Mouse (Mus musculus) cerebellum, postnatal 10 days (tissue): ENCODE results near the gene Map3k5.
A peak's percentile ranks its signal among the peaks of the same experiment; 100 is the strongest.

Experiments used
- DNase-seq, 2 experiments: peaks; one replicate each; pipeline ENCODE4 v3.0.0; 2021; ENCODE audit warnings: mixed read lengths in 2 of 2

Map3k5 gene

DNA sequence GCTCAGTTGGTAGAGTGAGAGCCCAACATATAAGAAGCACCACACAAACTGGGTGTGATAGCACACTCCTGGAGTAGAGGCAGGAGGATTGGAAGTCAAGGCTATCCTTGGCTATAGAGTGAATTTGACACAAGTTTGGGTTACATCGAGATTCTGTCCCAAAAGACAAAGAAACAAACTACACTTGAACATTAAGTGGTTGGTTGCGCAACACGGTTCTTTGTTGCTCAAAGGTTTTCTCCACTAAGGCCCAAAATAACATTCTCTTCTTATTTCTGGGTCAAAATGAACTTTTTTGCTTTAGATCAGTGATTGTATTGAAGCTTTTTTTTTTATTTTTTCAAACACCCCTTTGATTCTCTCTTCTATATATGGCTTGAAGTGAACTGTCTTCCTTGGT is 75.7 kb downstream of the Map3k5 start:
- DNase-seq, result no peak

DNA sequence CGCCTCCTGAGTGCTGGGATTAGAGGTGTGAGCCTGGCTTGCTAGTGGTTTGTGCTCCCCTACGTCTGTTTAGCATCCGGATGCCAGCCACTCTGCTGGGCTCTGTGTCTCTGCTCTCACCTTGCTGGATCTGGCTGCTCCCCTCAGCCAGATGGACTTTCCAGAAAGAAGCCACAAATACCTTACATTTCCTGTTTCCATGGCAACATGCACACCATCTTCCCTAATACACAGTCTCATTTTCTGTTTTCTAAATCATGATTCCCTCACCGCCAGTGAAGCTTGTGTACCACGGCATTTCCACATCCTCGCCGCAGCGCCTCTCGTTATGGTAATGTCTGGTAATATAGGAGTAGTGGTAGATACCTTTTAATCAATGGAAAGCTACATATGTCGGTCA is 84.1 kb downstream of the Map3k5 start:
- peak; percentile 77 to 80 for DNase-seq

DNA sequence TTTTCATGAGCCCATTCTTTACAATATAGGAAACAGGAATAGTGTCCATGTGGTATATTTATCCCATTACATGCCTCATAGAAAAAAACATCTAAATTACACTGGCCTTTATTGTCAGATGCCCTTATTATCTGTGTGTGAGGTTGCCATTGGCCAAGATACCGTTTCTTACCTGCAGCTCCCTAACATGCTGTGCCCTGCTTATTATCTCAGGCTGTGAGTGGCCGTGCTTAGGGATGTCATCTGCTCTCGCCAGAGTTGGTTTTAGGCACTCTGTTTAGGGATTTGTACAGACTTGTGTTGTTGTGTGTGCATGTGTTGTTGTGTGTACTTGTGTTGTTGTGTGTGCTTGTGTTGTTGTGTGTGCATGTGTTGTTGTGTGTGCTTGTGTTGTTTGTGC is 84.5 kb downstream of the Map3k5 start:
- peak; percentile 46 to 49 for DNase-seq

DNA sequence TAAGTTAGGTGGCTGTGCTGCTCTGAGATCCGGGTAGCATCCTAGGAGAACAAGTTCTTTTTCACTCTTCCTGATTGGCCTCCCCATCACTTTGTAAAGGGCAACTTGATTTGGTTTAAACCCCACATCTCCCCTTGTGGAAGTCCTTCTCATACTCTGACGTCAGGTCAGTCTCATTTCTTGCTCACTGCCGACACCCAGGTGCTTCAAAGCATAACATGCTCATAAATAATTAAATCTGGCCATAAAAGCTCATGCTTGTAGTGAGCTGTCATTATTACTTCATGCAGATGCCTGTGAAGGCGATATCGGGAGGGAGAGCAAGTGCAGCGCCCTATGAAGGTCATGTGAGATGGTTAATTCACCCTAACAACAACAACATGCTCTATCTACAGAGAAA is 87.0 kb downstream of the Map3k5 start:
- DNase-seq, result no peak

DNA sequence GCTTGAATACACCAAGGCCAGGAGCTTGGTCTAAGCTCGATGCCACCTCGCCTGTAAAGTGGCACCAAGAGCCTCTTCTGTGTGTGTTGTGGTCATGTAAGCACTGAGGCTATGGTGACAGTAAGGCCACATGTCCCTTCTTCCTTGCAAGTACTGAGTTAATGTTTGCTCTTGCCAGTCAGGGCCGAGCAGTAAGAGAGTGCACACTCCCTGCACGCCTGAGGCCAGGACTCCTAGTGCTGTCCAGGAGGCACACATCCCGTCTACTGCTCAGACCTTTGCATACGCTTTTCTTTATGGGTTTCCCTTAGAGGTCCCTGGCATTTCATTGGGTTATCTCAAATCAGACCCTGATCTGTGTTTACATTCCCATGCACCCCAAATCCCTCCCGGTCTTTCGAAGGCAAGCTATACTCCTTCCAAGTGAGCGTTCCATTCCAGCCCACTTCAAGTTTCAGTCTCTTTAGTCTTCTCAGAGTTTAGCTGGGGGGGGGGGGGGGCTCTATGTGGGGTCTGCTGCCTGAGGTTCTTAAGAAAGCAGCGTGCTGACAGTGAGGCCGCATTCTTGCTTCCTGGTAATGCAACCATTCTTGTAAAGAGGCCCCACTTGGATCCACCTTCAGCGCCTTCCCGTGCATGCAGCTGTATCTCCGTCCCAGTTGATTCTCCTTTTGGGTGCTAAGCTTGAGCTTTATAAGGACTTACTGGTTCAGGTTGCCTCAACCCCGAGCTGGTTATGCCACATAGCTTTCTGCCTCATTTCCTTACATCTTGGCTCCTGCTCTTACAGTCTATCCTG is 87.6 kb downstream of the Map3k5 start:
- DNase-seq, result no peak

DNA sequence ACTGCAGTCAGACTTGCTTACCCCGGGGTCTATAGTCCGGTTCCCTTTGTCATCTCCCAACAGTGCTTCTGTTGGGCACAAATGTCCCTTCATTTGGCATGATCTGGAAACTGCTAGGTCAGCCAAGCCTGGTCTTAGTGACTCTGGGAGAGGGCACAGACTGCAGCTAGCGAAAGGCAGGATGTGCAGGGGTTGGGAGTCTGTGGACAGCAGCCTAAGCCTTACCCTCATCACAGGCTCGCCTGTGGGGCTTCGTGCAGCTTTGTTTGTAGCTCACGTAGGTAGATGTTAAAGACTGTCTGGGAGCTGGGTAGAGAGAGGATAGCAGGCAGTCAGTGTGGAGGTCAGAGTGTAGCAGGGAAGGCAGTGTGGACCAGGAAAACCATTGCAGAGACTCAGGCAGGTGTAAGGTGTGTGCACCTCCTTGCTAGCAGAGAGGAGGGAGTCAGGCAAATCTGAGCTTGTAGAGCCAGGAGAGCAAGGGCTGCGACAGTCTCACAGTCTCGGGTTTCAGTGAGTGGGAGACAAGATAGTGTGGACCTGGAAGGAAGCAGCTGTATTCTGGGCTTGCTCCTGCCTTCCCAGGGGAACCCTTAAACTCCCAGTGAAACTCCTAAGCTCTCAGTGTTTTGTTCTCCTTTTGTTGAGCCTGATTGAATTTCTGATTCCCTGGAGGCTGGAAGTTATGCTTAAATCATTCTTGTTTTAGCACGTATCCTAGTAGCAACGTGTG is 88.5 kb downstream of the Map3k5 start:
- DNase-seq, result no peak

DNA sequence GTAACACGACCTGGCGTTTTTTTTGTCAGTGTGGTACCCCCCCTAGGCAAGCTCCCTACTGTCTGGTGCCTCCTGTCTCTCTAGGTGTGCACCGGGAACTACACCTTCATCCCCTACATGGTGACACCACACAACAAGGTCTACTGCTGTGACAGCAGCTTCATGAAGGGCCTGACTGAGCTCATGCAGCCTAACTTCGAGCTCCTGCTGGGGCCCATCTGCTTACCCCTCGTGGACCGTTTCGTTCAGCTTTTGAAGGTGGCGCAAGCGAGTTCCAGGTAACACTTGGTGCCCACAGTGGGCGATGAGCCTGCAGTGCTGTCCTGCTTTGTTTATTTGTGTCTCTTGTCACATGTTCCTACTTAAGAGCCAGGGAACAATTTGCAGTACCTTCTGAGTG is 89.3 kb downstream of the Map3k5 start:
- DNase-seq, result peak; percentile 70 to 85

DNA sequence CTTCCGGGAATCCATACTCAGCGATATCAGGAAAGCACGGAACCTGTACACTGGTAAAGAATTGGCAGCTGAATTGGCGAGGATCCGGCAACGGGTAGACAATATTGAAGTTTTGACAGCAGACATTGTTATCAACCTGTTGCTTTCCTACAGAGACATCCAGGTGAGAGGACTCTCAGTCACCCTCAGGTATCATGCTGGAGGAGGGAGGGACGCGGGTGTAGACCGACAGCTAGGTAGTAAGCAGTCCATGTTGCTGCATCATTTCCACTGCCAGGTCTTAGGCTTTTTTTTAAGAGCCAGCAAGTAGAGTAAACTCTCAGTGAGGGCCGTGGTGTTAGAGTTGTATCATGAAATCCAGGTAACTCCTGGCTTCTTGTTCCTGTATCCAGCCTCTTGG is 90.6 kb downstream of the Map3k5 start:
- no peak for DNase-seq

DNA sequence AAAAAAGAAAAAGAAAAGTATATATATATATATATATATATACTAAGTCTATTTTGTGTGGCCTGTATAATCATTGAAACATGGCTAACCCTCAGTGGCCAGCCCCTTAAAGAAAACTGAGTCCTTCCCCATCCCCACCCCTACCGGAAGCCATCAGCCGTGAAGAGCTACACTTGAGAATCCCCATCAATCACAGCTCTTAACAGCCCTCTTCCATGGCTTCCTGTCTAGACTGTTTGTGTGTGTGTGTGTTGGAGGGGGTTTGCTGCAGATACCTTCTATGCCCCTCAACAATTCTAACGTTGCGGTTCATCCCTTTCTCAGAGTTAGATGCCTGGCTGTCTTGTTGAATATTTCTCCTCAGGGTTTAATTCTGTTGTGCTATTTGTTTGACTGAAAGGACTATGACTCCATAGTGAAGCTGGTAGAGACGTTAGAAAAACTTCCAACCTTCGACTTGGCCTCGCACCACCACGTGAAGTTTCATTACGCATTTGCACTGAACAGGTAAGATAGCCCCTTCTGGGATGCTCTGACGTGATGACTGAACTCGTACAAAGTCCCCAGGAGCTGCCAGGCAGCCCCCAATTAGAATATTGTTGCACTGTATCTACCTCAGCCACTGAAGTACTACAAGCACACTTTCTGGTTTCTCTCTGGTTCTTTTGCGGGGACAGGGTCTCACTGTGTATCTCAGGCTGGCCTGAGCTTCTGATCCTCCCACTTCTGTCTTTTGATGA is 91.7 kb downstream of the Map3k5 start:
- no peak for DNase-seq

DNA sequence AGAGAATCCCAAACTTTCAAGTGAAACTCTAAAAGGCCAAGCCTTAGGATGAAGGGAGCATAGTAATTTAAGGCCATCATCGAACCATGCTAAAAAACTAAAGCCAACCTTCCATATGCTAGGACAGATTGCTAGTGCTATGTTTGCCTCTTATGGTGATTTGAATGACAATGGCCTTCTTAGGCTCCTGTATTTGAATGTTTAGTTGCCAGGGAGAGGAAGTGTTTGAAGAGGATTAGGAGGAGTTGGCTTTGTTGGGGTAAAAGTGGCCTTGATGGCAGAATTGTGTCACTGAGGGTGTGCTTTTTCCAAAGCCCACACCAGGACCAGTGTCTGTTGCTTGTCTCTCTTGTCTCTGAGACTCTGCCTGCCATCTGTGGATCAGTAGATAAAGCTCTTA is 96.4 kb downstream of the Map3k5 start:
- DNase-seq, result no peak

DNA sequence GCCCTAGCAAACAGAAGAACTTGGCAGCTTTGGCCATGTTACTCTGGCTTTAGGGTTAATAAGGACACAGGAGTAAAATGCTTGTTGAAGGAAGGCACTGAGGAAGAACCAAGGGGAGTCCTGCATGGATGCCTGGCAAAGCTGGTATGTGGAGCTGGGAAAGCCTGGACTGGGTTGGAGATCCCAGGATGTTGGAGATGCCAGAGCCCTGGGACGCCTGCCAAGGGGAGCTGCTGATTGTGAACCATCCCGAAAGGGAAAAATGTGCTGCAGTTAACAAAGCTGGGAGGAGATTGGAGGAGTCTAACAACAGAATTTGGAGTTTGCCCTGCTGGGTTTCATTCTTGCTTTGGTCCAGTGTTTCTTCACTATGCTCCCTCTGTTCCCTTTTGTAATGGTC is 97.7 kb downstream of the Map3k5 start:
- DNase-seq, result peak; percentile 91

DNA sequence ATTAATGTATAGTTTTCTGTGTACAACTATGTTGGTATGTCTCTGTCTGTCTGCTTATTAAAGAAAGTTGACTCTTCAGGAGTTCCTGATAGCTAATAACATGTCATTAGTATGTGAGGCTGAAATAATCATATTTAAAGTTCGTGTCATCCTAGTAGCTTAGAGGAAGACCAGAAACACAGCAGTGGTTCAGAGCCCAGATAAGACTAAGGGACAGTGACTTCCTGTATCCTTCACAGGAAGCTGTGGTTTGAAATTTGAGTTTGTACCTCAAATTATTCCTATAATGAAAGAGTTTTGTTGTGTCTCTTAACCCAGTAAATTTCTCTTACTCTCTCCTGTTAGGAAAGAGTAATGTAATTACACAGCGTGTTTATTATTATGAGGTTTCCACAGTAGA is 102.1 kb downstream of the Map3k5 start:
- DNase-seq, result no peak

DNA sequence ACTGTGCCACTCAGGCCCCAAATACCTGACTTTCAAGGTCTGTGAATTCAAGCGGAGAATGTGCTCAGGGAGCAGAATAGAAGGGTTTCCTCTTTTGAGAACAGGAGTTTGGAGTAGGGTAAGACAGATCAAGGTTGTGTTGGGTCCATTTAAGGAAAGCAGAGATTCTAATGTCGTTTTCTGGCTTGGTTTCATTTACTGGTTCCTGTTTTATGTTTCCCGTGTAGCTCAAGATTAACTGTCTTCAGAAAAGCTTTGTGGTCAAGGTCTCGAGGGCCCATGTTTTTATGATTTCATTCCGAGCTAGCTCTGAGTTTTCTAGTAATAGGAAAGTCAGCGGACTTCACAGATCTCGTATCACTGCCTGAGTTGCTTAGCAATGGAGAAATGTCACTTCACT is 102.6 kb downstream of the Map3k5 start:
- no peak for DNase-seq

DNA sequence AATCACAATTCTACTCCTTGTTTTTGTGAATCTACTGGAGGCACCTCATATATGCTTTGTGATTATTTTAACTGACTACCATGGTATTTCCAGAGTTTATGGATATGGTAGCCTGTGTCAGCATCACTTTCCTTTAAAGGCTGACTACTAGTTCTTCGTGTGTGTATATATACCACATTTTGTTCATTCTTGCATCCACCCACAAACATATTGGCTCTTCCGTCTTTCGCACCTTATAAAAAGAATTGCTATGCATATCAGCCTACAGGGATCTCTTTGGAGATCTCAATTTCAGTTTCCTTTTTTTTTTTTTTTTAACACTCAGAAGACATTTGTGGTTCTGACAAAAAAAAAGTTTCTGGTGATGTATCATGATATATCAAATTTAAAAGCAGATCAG is 105.3 kb downstream of the Map3k5 start:
- no peak for DNase-seq

DNA sequence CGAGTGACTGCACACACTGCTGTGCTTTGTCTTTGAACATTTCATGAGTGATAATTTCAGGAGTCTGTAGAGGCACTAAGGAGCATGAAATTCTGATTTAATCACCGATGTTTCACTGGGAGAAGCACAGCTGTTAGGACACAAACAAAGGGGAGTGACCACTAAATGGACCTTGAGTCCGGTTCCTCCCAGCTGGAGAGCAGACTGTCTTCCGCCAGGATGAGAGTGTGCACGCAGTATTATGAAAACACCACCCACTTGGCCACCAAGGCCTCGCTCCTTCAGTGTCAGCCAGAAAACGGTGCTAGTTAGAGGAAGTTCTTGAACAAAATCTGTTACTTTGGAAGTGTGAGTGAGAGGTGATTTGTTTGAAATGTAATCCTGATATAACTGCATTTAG is 105.8 kb downstream of the Map3k5 start:
- no peak for DNase-seq

DNA sequence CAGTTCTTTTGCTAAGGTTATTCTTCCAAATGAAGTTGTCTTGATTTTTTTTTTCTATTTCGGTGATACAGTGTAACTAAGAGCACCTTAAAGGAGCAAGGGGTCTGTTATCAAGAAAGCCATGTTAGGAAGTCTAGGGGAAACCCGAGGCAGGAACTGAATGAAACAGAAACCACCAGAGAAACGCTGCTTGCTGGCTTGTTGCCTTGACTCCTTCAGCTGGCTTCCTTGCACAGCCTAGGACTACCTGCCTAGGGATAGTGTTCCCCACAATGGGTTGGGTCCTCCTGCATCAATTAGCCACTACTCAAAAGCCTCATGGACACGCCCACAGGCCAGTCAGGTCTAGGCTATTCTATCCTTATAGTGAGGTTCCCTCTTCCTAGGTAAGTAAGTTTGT is 106.4 kb downstream of the Map3k5 start:
- no peak for DNase-seq

DNA sequence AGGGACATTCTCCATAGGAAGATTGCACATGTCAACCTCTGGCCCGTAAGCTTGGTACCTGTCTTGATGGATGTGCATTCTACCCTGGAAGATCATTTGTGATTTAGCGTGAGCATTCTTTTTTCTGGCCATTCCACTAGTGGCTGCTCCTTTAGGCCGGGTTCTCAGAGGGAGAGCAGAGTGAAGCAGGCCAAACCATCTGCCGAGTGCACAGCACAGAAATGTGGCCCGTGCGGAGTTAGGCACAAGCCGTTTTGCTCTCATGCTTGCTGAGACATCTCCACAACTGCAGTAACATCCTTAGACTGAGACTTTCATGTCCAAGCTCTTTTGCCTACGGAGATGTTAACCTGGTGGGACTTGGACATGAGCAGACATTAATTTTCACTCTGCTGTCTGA is 107.8 kb downstream of the Map3k5 start:
- DNase-seq, result peak; percentile 41 to 53

DNA sequence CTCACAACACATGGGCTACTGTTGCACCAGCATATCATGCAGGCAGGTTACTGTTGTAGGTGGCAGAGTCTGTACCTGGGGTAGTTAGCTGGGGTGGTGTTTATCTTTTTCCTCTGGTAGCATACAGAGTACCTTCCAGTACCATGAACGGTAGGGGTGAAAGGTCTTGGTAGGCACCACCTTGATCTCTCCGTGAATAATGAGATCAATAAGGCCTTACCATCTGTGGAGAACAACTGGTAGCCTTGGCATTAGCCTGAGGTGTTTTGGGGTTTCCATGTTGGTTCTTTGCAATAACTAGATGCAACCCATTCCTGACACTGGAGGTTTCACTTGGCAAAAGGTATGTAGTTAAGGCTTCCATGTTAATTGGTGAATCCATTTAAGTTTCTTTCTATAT is 109.8 kb downstream of the Map3k5 start:
- no peak for DNase-seq

DNA sequence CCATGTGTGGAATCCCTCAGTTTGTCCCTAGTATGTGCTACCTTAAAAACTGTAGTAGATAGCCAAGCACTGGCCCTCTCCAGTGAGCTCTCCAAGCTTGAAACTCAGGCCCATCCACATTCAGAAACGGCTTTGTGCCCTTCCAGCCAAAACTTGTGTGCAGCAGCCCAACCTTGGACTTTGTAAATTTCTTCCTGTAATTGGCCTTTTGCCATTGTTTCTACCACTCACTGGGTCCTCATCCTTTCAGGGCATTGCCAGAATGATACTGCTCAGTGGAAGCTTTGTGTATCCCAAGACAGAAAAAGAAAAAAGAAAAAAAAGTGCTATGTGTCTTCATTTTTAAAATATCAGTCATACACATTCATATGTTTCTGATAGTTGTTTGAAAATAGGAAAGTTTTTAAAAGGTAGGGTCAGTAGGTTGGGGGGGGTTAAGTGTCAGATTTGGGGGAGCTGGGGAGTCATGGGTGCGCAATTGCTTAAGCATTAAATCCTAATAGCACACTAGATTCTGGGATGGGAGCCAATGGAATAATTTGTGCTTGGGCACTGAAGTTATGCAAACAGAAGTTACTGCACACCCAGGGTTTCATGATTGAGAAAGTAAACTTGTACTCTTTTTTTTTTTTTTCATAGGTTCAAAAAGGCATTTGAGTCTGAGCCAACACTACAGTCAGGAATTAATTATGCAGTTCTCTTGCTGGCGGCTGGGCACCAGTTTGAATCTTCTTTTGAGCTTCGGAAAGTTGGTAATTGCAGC is 111.6 kb downstream of the Map3k5 start:
- DNase-seq, result no peak

DNA sequence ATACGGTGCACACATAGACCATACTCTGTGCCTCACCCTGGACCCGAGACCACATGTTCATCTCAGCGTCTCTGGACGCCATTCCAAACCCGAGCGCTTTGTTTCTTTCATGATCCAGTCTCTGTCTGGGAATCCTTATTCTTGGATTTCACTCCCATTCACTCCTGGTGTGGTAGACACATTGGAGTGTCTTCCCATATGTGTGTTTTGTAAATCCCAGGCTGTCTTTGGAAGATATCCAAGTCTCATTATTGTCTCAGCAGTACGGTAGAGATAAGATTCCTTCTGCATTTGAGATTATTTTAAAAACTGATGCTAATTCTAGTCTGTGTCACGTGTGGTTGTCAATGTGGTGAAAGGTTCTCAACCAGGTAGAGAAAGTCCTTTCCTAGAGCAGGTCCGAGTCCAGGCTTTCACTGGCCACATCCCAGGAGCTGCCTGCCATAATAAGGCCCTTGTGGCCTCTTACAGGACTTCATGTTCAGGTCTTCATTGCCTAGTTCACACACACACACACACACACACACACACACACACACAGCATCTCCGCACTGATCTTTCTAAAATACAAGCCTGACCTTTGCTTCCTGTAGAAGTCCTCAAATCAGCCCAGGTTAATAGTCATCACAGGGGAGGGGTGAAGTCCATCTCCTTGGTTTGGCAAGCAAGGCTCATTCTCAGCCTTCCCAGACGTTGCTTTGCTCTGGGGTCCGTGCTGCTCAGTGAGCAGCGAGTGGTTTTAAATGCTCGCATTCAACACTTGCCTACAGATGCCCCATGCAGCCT is 122.8 kb downstream of the Map3k5 start:
- DNase-seq, result no peak

DNA sequence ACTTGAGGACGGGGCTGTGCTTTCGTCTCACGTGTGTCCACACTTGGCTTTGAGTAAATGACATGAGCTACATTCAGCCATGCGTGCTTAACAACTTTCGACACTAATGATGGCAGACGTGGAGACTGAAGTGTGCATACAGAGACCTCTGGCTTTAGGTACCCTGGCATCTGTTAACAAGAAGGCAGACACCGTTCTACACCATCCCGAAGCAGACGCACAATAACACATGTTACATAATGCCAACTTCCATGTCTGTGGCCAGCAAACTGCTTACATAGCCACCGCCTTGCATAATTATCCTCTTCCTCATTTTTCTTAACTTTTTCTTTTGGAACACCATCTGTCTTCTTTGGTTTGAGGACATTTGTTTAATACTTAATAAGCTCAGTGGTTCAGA is 123.8 kb downstream of the Map3k5 start:
- peak in 1 of 2 experiments; percentile 29 for DNase-seq

DNA sequence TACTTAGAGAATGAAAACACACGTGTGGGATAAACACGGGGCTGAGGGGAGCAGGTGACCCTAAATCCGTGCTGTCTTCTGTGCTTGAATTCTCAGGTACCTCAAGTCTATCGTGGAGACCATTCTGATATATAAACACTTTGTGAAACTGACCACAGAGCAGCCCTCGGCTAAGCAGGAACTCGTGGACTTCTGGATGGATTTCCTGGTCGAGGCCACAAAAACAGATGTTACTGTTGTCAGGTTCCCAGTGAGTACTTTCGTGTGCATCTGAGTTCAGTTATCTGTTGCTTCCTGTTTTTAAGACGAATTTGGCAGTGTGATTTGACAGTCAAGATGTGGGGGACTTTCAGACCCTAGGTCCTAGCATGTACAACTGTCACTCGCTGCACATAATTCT is 124.6 kb downstream of the Map3k5 start:
- no peak for DNase-seq
